Mouse (Mus musculus) stomach, embryonic 16.5 days (tissue): ENCODE measurements around the gene Wnk2. TPM values are rescaled to one million over a fixed set of nuclear protein-coding genes. Genes with fewer than 3 reads are reported as not detected.

ENCODE experiments used
- ATAC-seq: fragments of 200-750 bp; cut with Nextera tagmentation; 2 replicates; pipeline ENCODE4 v1.8.0; 2017; ENCODE audit warnings: moderate number of reproducible peaks, moderate TSS enrichment; ENCODE audit not compliant: insufficient read depth, low FRiP score
- H3K27ac ChIP-seq: fragments of 300-500 bp; sonication (generic); 2 replicates; pipeline ENCODE4 v1.5.1; 2014; ENCODE audit warnings: low read length
- H3K27me3 ChIP-seq: fragments of 300-500 bp; sonication (generic); 2 replicates; pipeline ENCODE4 v1.6.1; 2014; ENCODE audit warnings: low read length, control low read depth, mixed read lengths; ENCODE audit not compliant: control insufficient read depth, insufficient read depth
- H3K36me3 ChIP-seq: fragments of 300-500 bp; sonication (generic); 2 replicates; pipeline ENCODE4 v1.6.1; 2014; ENCODE audit warnings: low read length; ENCODE audit not compliant: control insufficient read depth, insufficient read depth
- H3K4me1 ChIP-seq: fragments of 300-500 bp; sonication (generic); 2 replicates; pipeline ENCODE4 v1.6.1; 2014; ENCODE audit warnings: low read length, control low read depth, mixed read lengths; ENCODE audit not compliant: control insufficient read depth, insufficient read depth
- H3K4me2 ChIP-seq: fragments of 300-500 bp; sonication (generic); 2 replicates; pipeline ENCODE4 v1.6.1; 2014; ENCODE audit warnings: low read depth, low read length, mixed read lengths
- H3K4me3 ChIP-seq: fragments of 300-500 bp; sonication (generic); replicated peaks from 2 replicates; pipeline ENCODE4 v1.5.1; 2014; ENCODE audit warnings: mild to moderate bottlenecking, low read length
- H3K9ac ChIP-seq: fragments of 300-500 bp; sonication (generic); 2 replicates; pipeline ENCODE4 v1.6.1; 2014; ENCODE audit warnings: low read length
- H3K9me3 ChIP-seq: fragments of 300-500 bp; sonication (generic); replicated peaks from 2 replicates; pipeline ENCODE4 v1.6.1; 2016; ENCODE audit warnings: low read length, control low read depth; ENCODE audit not compliant: control insufficient read depth
- WGBS: fragments of 180-500 bp; shearing (Covaris S2); extraction: QIAGEN DNeasy Blood & Tissue Kit; methylation state at CpG from one replicate; pipeline ENCODE4 v1.1.7; 2014; 5-methylcytosine and 5-hydroxymethylcytosine counted together
- polyA plus RNA-seq: library from polyadenylated mRNA; unstranded; fragments of >200 nt; fragmentation: Nextera tagmentation; extraction: Ambion mirVana; gene quantifications from 2 replicates; pipeline ENCODE4 v1.2.1, GENCODE M21; 2015

The Wnk2 gene
- polyA plus RNA-seq, result 3.3 and 3.4 TPM in 2 replicates

DNA sequence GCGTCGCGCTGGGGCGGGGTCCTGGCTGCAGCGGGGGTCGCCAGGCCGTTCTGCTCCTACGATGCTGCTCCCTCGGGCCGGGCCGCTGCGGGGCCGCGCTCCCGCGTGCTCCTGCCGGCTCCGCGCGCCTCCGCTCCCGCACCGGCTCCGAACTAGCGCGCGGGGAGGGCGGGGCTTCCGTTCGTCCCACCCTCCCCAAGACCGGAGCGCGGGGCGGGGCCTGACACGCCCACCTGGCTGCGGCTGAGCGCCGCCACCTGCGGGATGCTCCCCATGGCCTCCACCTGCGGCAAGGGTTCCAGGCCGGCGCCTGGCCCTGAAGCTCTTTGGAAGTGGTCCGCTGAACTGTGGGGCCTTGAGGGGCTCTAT is at the start of gene Wnk2:
Gene Wnk2, minus strand, starts transcription at position 157 of the 369 bp plus-strand sequence.
- peak; percentile 82 for ATAC-seq
- WGBS, result under 1% methylated on average over 41 of the region's 43 CpGs
- Histone ChIP-seq H3K9me3 (no peaks in the 10 kb centered on the region), H3K36me3 (no peaks in the 10 kb centered on the region), H3K4me2 (peak within 1 kb of the TSS; percentile 95), H3K27ac (peak within 1 kb of the TSS; percentile 15; the same call in 1 of the 2 replicates), H3K27me3 (peaks cover 18% of the 10 kb centered on the region; the same call in 1 of the 2 replicates), H3K9ac (peak within 1 kb of the TSS; percentile 81), H3K4me3 (peak within 1 kb of the TSS; percentile 74), H3K4me1 (peaks cover 18% of the 10 kb centered on the region)

DNA sequence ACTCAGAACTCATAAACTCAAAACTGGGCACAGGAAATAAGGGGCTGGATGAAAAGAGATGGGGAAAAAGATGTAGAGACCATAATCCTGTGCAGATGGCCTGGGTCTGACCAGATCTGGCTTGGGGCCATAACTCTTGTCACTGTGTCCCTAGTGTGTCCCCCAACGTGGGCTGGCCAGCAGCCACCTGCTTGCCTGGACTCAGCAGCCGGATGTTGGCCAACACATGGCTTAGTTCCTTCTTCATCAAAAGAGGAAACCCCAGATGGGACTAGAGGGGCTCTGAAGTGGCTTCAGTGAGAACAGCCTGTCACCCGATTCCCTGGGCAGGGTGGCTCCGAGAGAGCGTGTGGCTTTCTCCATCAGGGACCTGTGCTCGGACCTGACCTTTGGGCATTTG is 49.0 kb upstream of the Wnk2 start:
- H3K9me3 ChIP-seq, result no peaks in the 10 kb centered on the region
- 78% methylated on average over 6 of the region's 6 CpGs for WGBS
- no peak overlapping the region for H3K9ac ChIP-seq
- H3K27ac ChIP-seq, result no peak overlapping the region
- ATAC-seq, result no peak
- peaks cover 10% of the 10 kb centered on the region for H3K36me3 ChIP-seq
- H3K4me1 ChIP-seq, result no peaks in the 10 kb centered on the region
- H3K27me3 ChIP-seq, result no peaks in the 10 kb centered on the region
- no peak overlapping the region for H3K4me3 ChIP-seq
- H3K4me2 ChIP-seq, result no peak overlapping the region

DNA sequence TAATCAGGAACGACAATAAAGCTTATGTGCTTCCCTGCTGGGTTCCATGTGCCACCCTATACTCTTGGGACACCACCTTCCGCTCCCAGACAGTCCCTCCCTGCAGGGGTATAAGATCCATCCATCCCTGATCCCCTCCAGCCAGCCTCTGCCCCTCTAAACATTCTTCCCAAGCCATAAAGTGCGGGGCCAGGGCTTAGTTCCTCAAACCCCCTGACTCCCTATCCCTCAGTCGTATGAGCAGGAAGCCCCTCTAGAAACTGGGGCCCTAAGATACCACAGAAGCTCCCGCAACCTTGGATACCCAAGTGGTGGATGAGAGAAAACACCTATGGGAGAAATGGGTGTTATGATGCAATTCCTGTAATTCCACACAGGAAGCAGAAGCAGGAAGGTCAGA is 48.4 kb upstream of the Wnk2 start:
- Histone ChIP-seq H3K9ac (no peak overlapping the region), H3K4me3 (no peak overlapping the region), H3K27me3 (no peaks in the 10 kb centered on the region), H3K27ac (no peak overlapping the region), H3K4me1 (peaks cover 4% of the 10 kb centered on the region), H3K36me3 (peaks cover 10% of the 10 kb centered on the region), H3K4me2 (no peak overlapping the region), H3K9me3 (no peaks in the 10 kb centered on the region)
- WGBS, result 83% methylated on average over 5 of the region's 5 CpGs
- ATAC-seq, result no peak

DNA sequence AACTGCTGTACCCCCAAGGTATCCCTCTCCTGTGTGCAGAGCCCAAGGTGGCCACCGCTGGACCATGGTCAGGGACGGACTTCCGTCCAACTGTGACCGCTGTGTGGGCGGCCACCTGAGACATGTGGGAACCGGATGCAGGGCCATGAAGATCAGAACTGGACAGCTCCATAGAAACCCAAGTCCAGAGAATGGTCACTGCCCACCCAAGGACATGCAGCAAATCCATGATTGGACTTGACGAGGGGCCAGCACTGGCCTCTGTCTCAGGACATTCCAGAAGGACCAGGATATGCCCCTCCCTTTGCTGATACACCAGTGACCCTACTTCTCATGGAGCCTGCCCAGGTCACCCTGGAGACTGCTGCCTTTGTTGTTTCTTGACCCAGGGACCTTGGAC is 47.8 kb upstream of the Wnk2 start:
- H3K36me3 ChIP-seq, result peaks cover 10% of the 10 kb centered on the region
- H3K9ac ChIP-seq, result no peak overlapping the region
- H3K9me3 ChIP-seq, result no peaks in the 10 kb centered on the region
- H3K27ac ChIP-seq, result no peak overlapping the region
- H3K27me3 ChIP-seq, result no peaks in the 10 kb centered on the region
- peaks cover 9% of the 10 kb centered on the region for H3K4me1 ChIP-seq
- H3K4me3 ChIP-seq, result no peak overlapping the region
- ATAC-seq, result no peak
- H3K4me2 ChIP-seq, result no peak overlapping the region
- WGBS, result 89% methylated on average over 7 of the region's 7 CpGs

DNA sequence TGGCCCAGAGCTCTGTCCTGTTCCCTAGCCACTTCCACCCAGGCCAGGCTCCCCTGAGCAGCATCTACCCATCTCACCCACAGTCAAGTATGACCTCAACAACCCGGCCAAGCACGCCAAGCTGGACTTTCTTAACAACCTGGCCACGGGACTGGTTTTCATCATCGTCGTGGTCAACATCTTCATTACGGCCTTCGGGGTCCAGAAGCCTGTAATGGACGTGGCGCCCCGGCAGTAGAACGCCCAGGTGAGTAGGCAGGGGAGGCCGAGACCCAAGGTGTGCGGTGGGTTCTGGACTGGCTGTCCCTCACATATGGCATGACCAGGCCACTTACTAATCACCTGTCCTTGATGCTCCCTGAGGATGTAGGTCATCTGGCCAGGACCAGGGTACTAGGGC is 47.0 kb upstream of the Wnk2 start:
- no peak overlapping the region for H3K4me2 ChIP-seq
- 94% methylated on average over 13 of the region's 13 CpGs for WGBS
- H3K27me3 ChIP-seq, result no peaks in the 10 kb centered on the region
- no peak for ATAC-seq
- no peak overlapping the region for H3K27ac ChIP-seq
- no peaks in the 10 kb centered on the region for H3K9me3 ChIP-seq
- H3K4me1 ChIP-seq, result peaks cover 17% of the 10 kb centered on the region
- no peak overlapping the region for H3K4me3 ChIP-seq
- no peak overlapping the region for H3K9ac ChIP-seq
- peaks cover 10% of the 10 kb centered on the region for H3K36me3 ChIP-seq

DNA sequence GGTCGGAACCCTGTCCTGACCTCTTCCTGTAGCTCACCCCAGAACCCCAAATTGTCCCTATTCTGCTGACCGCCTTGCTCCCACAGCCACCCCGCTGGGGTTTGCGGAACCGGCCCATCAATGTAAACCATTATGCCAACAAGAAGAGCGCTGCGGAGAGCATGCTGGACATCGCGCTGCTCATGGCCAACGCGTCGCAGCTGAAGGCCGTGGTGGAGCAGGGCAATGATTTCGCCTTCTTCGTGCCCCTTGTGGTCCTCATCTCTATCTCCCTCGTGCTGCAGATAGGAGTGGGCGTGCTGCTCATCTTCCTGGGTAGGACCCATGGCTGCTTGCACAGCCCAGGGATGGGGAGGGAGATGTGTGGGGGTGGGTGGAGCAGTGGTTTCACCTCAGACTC is 45.8 kb upstream of the Wnk2 start:
- Histone ChIP-seq H3K9ac (no peak overlapping the region), H3K27ac (no peak overlapping the region), H3K4me2 (no peak overlapping the region), H3K4me3 (no peak overlapping the region), H3K9me3 (no peaks in the 10 kb centered on the region), H3K36me3 (peaks cover 10% of the 10 kb centered on the region), H3K27me3 (no peaks in the 10 kb centered on the region), H3K4me1 (peaks cover 24% of the 10 kb centered on the region)
- no peak for ATAC-seq
- WGBS, result 96% methylated on average over 17 of the region's 17 CpGs

DNA sequence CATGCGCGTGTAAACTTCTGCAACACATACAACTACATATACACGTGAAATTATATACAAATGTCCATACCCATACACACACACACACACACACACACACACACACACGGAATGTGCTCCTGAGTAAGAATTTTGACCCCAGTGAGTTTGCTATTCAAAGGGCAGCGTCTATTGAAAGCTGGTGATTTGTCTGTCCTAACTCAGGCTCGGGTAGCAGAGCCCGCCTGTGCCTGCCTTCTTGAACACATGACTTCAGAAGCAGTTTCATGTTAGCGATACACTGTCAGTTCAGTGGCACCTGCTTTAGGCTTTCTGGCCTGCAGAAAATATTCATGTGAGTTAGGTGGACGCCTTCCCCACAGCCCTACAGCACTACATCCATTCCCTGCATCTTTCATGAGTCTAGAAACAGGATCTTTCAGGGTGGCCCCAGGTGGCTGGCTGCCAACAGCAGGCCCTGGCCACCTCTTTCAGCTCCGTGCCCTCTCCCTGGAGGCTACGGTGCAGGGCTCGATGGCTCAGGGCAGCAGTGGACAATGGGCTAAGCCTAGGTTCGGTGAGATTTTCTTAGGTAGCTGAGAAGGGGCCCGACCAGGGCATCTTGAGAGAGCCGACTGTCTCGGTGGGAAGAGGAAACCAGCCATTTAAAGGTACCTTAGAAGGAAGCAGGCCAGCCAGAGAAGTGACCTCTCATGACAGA is 44.5 kb upstream of the Wnk2 start:
- H3K4me1 ChIP-seq, result peaks cover 30% of the 10 kb centered on the region
- peaks cover 10% of the 10 kb centered on the region for H3K36me3 ChIP-seq
- H3K9me3 ChIP-seq, result no peaks in the 10 kb centered on the region
- no peak for ATAC-seq
- no peaks in the 10 kb centered on the region for H3K27me3 ChIP-seq
- H3K27ac ChIP-seq, result no peak overlapping the region
- H3K4me2 ChIP-seq, result no peak overlapping the region
- 66% methylated on average over 16 of the region's 16 CpGs for WGBS
- H3K9ac ChIP-seq, result no peak overlapping the region
- H3K4me3 ChIP-seq, result no peak overlapping the region

DNA sequence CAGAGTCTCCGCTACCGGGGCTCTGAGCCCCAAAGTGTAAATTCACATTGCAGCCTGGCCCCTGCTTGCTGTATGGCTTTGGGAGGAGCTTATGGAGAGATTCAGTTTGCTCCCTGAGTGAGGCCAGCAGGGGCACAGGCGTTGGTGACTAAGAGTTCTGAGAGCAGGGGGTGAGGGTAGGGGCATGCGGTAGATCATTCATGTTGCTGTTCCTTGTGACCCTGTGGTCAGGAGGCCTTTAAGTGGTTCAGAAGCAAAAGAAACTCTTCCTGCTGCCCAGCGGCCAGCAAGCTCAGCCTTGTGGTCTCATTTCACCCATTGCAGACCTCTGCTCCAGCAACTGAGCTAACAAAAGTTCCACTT is 43.8 kb upstream of the Wnk2 start:
- Histone ChIP-seq H3K27ac (no peak overlapping the region), H3K4me2 (no peak overlapping the region), H3K36me3 (peaks cover 10% of the 10 kb centered on the region), H3K4me3 (no peak overlapping the region), H3K9me3 (no peaks in the 10 kb centered on the region), H3K4me1 (peaks cover 34% of the 10 kb centered on the region), H3K9ac (peak overlapping the region; percentile 24; the same call in 1 of the 2 replicates), H3K27me3 (no peaks in the 10 kb centered on the region)
- 40% methylated on average over 5 of the region's 5 CpGs for WGBS
- ATAC-seq, result no peak

DNA sequence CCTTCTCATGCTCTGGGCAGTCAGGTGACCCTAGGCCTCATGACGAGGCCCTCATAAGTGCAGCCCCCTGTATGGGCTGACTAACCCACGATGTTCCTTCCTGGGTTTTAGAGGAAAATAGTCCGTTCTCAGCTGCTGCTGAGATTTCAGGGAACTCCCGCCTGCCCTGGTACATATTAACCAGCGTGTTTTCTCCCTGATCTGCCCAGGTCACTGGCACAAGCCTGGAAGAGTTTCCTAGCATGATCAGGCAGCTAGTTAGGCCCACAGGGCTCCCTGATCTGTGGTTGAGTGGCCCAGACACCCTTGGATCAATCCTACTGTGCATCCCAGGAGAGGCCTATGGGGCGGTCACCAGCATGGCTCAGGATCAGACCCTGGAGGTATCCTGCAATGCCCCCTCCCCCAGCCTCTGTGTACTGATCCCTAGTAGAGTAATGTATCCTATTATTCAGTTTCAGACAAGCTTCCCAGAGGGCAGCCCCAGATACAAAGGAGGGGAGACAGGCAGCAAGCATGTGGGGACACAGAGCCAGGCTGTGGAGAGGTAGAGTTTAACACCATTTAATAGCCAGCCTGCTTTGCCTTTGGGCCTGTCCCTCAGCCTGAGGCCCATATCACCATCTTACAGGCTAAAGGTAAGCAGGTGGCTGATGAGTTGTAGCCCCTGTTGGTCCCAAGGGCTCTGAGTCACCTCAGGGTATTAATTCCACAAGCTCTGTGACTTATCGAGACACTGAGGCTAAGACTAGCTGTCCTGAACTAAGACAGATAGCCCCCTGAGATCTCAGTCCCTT is 43.3 kb upstream of the Wnk2 start:
- 56% methylated on average over 7 of the region's 7 CpGs for WGBS
- H3K27me3 ChIP-seq, result no peaks in the 10 kb centered on the region
- peak overlapping the region; percentile 24; the same call in 1 of the 2 replicates for H3K9ac ChIP-seq
- H3K4me2 ChIP-seq, result no peak overlapping the region
- H3K4me1 ChIP-seq, result peaks cover 39% of the 10 kb centered on the region
- H3K4me3 ChIP-seq, result no peak overlapping the region
- H3K36me3 ChIP-seq, result peaks cover 10% of the 10 kb centered on the region
- no peak for ATAC-seq
- H3K27ac ChIP-seq, result no peak overlapping the region
- no peaks in the 10 kb centered on the region for H3K9me3 ChIP-seq
